Mouse (Mus musculus) cortical plate, adult 2 months (tissue): ENCODE measurements around the gene Mtfmt. TPM values are rescaled to one million over a fixed set of nuclear protein-coding genes. Genes with fewer than 3 reads are reported as not detected.
A peak's percentile ranks its signal among the peaks of the same experiment; 100 is the strongest.

Source experiments
- H3K27ac ChIP-seq: fragments of 200-500 bp; 2 replicates; pipeline ENCODE4 v1.5.1; 2012; ENCODE audit warnings: low read length, control low read depth, inconsistent platforms; ENCODE audit not compliant: insufficient read depth
- H3K4me1 ChIP-seq: fragments of 200-500 bp; 2 replicates; pipeline ENCODE4 v1.6.1; 2011; ENCODE audit warnings: low read length; ENCODE audit not compliant: control insufficient read depth, insufficient read depth
- H3K4me3 ChIP-seq: fragments of 200-500 bp; 2 replicates; pipeline ENCODE4 v1.5.1; 2011; ENCODE audit warnings: mild to moderate bottlenecking, low read length, control low read depth; ENCODE audit not compliant: insufficient read depth
- CTCF ChIP-seq: fragments of 200-500 bp; IDR thresholded peaks from 2 replicates; pipeline ENCODE4 v1.5.1; 2011; ENCODE audit warnings: mild to moderate bottlenecking, control low read depth, low read length; ENCODE audit not compliant: insufficient read depth; ENCODE audit errors: extremely low read depth
- POLR2A ChIP-seq: fragments of 200-500 bp; IDR thresholded peaks from 2 replicates; pipeline ENCODE4 v1.6.1; 2011; ENCODE audit warnings: mild to moderate bottlenecking, low read length, control low read depth; ENCODE audit not compliant: insufficient read depth; ENCODE audit errors: extremely low read depth
- polyA plus RNA-seq: library from polyadenylated mRNA; depleted of rRNA; stranded (reverse); fragments of >200 nt; gene quantifications from 2 replicates; pipeline ENCODE4 v1.2.3, GENCODE M21; 2012; rRNA removed

The Mtfmt gene
- polyA plus RNA-seq, 1 experiment = 19.0 TPM

GRCm38 (mm10) chr9:65492851-65493250, 57.3 kb downstream of the Mtfmt start:
- TF ChIP-seq CTCF (no peak), POLR2A (no peak)
- Histone ChIP-seq H3K4me3 (no peak overlapping the region), H3K27ac (no peak overlapping the region), H3K4me1 (no peaks in the 10 kb centered on the region)

GRCm38 (mm10) chr9:65502146-65502545, 66.6 kb downstream of the Mtfmt start:
- no peaks in the 10 kb centered on the region for H3K4me1 ChIP-seq
- H3K27ac ChIP-seq = no peak overlapping the region
- no peak overlapping the region for H3K4me3 ChIP-seq
- TF ChIP-seq CTCF = peak; percentile 26; the same call in 1 of the 2 replicates
- no peak for TF ChIP-seq POLR2A

Other genes with a start within 250 kb of the Mtfmt start
- gene Parp16, start 240.4 kb upstream of the Mtfmt start, polyA plus RNA-seq = 4.1 and 4.2 TPM in 2 replicates
- gene Cilp, start 170.6 kb upstream of the Mtfmt start, polyA plus RNA-seq = 0.02 and 0.04 TPM in 2 replicates
- 19.2 and 19.9 TPM in 2 replicates for gene Clpx, start 141.5 kb upstream of the Mtfmt start, polyA plus RNA-seq
- 16.1 and 16.9 TPM in 2 replicates for gene Pdcd7, start 89.7 kb upstream of the Mtfmt start, polyA plus RNA-seq
- gene Ubap1l, start 74.7 kb upstream of the Mtfmt start, polyA plus RNA-seq = 6.5 and 7.7 TPM in 2 replicates
- gene Kbtbd13, start 44.1 kb upstream of the Mtfmt start, polyA plus RNA-seq = 0.17 and 0.34 TPM in 2 replicates
- gene Rasl12, start 37.3 kb upstream of the Mtfmt start, polyA plus RNA-seq = 4.4 and 4.8 TPM in 2 replicates
- not detected in 2 replicates for gene Slc51b, start 12.8 kb upstream of the Mtfmt start, polyA plus RNA-seq
- gene Spg21, start 25.2 kb downstream of the Mtfmt start, polyA plus RNA-seq = 25.4 and 25.5 TPM in 2 replicates
- gene Ankdd1a, start 84.4 kb downstream of the Mtfmt start, polyA plus RNA-seq = 1.4 and 1.8 TPM in 2 replicates
- 15.3 and 15.4 TPM in 2 replicates for gene Plekho2, start 144.3 kb downstream of the Mtfmt start, polyA plus RNA-seq
- gene Pif1, start 151.4 kb downstream of the Mtfmt start, polyA plus RNA-seq = 0.11 and 0.23 TPM in 2 replicates
- gene Rbpms2, start 193.9 kb downstream of the Mtfmt start, polyA plus RNA-seq = 4.0 and 4.9 TPM in 2 replicates
- 215 and 220 TPM in 2 replicates for gene Oaz2, start 232.2 kb downstream of the Mtfmt start, polyA plus RNA-seq